Mouse (Mus musculus): ENCODE results near the gene Tnc.
A peak's percentile ranks its signal among the peaks of the same experiment; 100 is the strongest.

DNA sequence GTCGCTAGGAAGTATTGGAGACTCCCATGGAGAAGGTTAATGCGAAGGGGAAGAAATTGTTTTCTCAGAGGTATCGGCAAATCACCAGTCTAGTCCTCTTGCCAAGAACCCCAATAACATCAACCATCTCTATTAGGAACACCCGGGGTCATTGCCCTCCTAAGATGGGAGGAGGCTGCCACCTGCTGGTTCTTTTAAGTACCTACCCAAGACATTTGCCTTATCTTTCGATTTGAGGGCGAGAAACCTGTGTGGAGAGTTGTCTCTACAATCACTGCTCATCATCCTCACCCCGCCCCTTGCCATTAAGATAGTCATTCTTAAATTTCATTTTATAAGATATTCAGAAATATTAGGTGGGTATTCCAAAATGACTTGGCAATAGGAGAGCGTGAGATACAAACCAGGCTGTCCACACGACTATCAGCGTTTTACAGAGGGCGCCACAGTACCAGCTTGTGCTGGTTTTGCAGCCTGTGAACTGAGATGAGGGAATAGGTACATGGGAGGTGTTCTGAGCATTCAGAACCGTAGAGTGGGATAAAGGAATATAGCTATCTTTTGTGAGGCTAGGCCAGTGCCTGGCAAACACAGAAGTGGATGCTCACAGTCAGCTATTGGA lies 98.6 kb downstream of the Tnc start:
- TF ChIP-seq CTCF (IDR thresholded peaks at IDR 0.05; ENCODE audit: borderline replicate concordance, extremely low read depth, insufficient read depth, insufficient read length) (peak; percentile 79; the same call in 1 of the 2 replicates), POLR2A (IDR thresholded peaks at IDR 0.05; ENCODE audit: borderline replicate concordance, extremely low read depth, insufficient read depth, insufficient read length, poor library complexity, severe bottlenecking) (no peak)
